Mouse (Mus musculus) heart, embryonic 11.5 days (tissue): ENCODE measurements around the gene Fbp1. TPM values are rescaled to one million over a fixed set of nuclear protein-coding genes. Genes with fewer than 3 reads are reported as not detected.

Experiments used
- ATAC-seq: fragments of 200-750 bp; cut with Nextera tagmentation; replicated peaks from 2 replicates; pipeline ENCODE4 v1.8.0; 2017; ENCODE audit warnings: moderate library complexity; ENCODE audit not compliant: insufficient number of reproducible peaks, low FRiP score, low TSS enrichment
- H3K27ac ChIP-seq: fragments of 300-500 bp; sonication (generic); 2 replicates; pipeline ENCODE4 v1.5.1; 2014; ENCODE audit warnings: mild to moderate bottlenecking, low read depth, low read length
- H3K27me3 ChIP-seq: fragments of 300-500 bp; sonication (generic); 2 replicates; pipeline ENCODE4 v1.6.1; 2014; ENCODE audit warnings: mild to moderate bottlenecking, low read length, mixed read lengths; ENCODE audit not compliant: control insufficient read depth, insufficient read depth
- H3K36me3 ChIP-seq: fragments of 300-500 bp; sonication (generic); 2 replicates; pipeline ENCODE4 v1.6.1; 2014; ENCODE audit warnings: mild to moderate bottlenecking, low read length, moderate library complexity, mixed read lengths; ENCODE audit not compliant: control insufficient read depth, insufficient read depth
- H3K4me1 ChIP-seq: fragments of 300-500 bp; sonication (generic); 2 replicates; pipeline ENCODE4 v1.6.1; 2014; ENCODE audit warnings: low read length; ENCODE audit not compliant: control insufficient read depth, insufficient read depth
- H3K4me2 ChIP-seq: fragments of 300-500 bp; sonication (generic); 2 replicates; pipeline ENCODE4 v1.6.1; 2014; ENCODE audit warnings: mild to moderate bottlenecking, moderate library complexity
- H3K4me3 ChIP-seq: fragments of 300-500 bp; sonication (generic); 2 replicates; pipeline ENCODE4 v1.5.1; 2014; ENCODE audit warnings: low read depth, low read length
- H3K9ac ChIP-seq: fragments of 300-500 bp; sonication (generic); 2 replicates; pipeline ENCODE4 v1.6.1; 2014; ENCODE audit warnings: mild to moderate bottlenecking, low read depth, low read length, moderate library complexity
- H3K9me3 ChIP-seq: fragments of 300-500 bp; sonication (generic); replicated peaks from 2 replicates; pipeline ENCODE4 v1.6.1; 2016; ENCODE audit warnings: low read length; ENCODE audit not compliant: control insufficient read depth
- WGBS: fragments of 180-500 bp; shearing (Covaris S2); extraction: QIAGEN DNeasy Blood & Tissue Kit; methylation state at CpG from one replicate; pipeline ENCODE4 v1.1.7; 2014; ENCODE audit not compliant: insufficient replicate concordance; 5-methylcytosine and 5-hydroxymethylcytosine counted together
- polyA plus RNA-seq: library from polyadenylated mRNA; unstranded; fragments of >200 nt; fragmentation: Nextera tagmentation; extraction: Ambion mirVana; gene quantifications from 2 replicates; pipeline ENCODE4 v1.2.1, GENCODE M21; 2014

Gene Fbp1
- polyA plus RNA-seq, 1 experiment from 2014 or later, result not detected

GRCm38 (mm10) chr13:62919647-62920341 lies 31.7 kb upstream of the Fbp1 start:
- ATAC-seq, result no peak
- no peaks in the 10 kb centered on the region for H3K27me3 ChIP-seq
- no peaks in the 10 kb centered on the region for H3K36me3 ChIP-seq
- H3K4me2 ChIP-seq, result no peak overlapping the region
- H3K4me3 ChIP-seq, result no peak overlapping the region
- H3K4me1 ChIP-seq, result peaks cover 3% of the 10 kb centered on the region; the same call in 1 of the 2 replicates
- no peaks in the 10 kb centered on the region for H3K9me3 ChIP-seq
- H3K9ac ChIP-seq, result no peak overlapping the region
- 33% methylated on average over 11 of the region's 11 CpGs for WGBS
- no peak overlapping the region for H3K27ac ChIP-seq

GRCm38 (mm10) chr13:62917416-62918110 lies 29.5 kb upstream of the Fbp1 start:
- no peak overlapping the region for H3K4me2 ChIP-seq
- H3K36me3 ChIP-seq, result no peaks in the 10 kb centered on the region
- H3K27me3 ChIP-seq, result no peaks in the 10 kb centered on the region
- no peak overlapping the region for H3K4me3 ChIP-seq
- no peaks in the 10 kb centered on the region for H3K9me3 ChIP-seq
- WGBS, result 61% methylated on average over 1 of the region's 1 CpGs
- no peak overlapping the region for H3K9ac ChIP-seq
- H3K27ac ChIP-seq, result no peak overlapping the region
- no peaks in the 10 kb centered on the region for H3K4me1 ChIP-seq
- ATAC-seq, result no peak

GRCm38 (mm10) chr13:62916675-62917074 lies 28.6 kb upstream of the Fbp1 start:
- H3K9ac ChIP-seq, result no peak overlapping the region
- WGBS, result 67% methylated on average over 4 of the region's 4 CpGs
- H3K27ac ChIP-seq, result no peak overlapping the region
- H3K4me3 ChIP-seq, result no peak overlapping the region
- H3K4me2 ChIP-seq, result no peak overlapping the region
- no peaks in the 10 kb centered on the region for H3K27me3 ChIP-seq
- H3K4me1 ChIP-seq, result no peaks in the 10 kb centered on the region
- no peak for ATAC-seq
- H3K9me3 ChIP-seq, result no peaks in the 10 kb centered on the region
- H3K36me3 ChIP-seq, result no peaks in the 10 kb centered on the region

- Histone ChIP-seq H3K9ac (no peak overlapping the region), H3K4me1 (no peaks in the 10 kb centered on the region), H3K4me3 (no peak overlapping the region), H3K27ac (peak overlapping the region; percentile 24), H3K27me3 (no peaks in the 10 kb centered on the region), H3K4me2 (no peak overlapping the region), H3K9me3 (no peaks in the 10 kb centered on the region), H3K36me3 (no peaks in the 10 kb centered on the region)
- peak; percentile 78 for ATAC-seq
- 68% methylated on average over 5 of the region's 5 CpGs for WGBS
These were observed 23.5 kb upstream of the Fbp1 start for GRCm38 (mm10) chr13:62911575-62911974.

- ATAC-seq, result no peak
These were observed 22.1 kb upstream of the Fbp1 start for GRCm38 (mm10) chr13:62910206-62910605.

GRCm38 (mm10) chr13:62909776-62910175 lies 21.7 kb upstream of the Fbp1 start:
- 49% methylated on average over 5 of the region's 5 CpGs for WGBS

More at GRCm38 (mm10) chr13:62910206-62910605, 22.1 kb upstream of the Fbp1 start:
- Histone ChIP-seq H3K27me3 (no peaks in the 10 kb centered on the region), H3K4me1 (no peaks in the 10 kb centered on the region), H3K36me3 (no peaks in the 10 kb centered on the region), H3K9me3 (no peaks in the 10 kb centered on the region), H3K4me2 (no peak overlapping the region), H3K4me3 (no peak overlapping the region), H3K27ac (no peak overlapping the region), H3K9ac (no peak overlapping the region)
- WGBS, result 81% methylated on average over 4 of the region's 4 CpGs

GRCm38 (mm10) chr13:62908163-62908559 lies 20.1 kb upstream of the Fbp1 start:
- H3K27ac ChIP-seq, result no peak overlapping the region
- no peak for ATAC-seq

More at GRCm38 (mm10) chr13:62909776-62910175, 21.7 kb upstream of the Fbp1 start:
- H3K9me3 ChIP-seq, result no peaks in the 10 kb centered on the region
- H3K4me1 ChIP-seq, result no peaks in the 10 kb centered on the region
- no peak overlapping the region for H3K4me2 ChIP-seq
- ATAC-seq, result 0 out of 2 replicates have a peak, but pooled peaks have one; percentile 74
- no peak overlapping the region for H3K4me3 ChIP-seq
- H3K27ac ChIP-seq, result no peak overlapping the region
- no peaks in the 10 kb centered on the region for H3K36me3 ChIP-seq
- H3K9ac ChIP-seq, result no peak overlapping the region
- no peaks in the 10 kb centered on the region for H3K27me3 ChIP-seq

GRCm38 (mm10) chr13:62907527-62908162 lies 19.6 kb upstream of the Fbp1 start:
- ATAC-seq, result no peak
- no peaks in the 10 kb centered on the region for H3K36me3 ChIP-seq
- no peak overlapping the region for H3K9ac ChIP-seq
- H3K4me1 ChIP-seq, result no peaks in the 10 kb centered on the region
- no peak overlapping the region for H3K27ac ChIP-seq
- H3K27me3 ChIP-seq, result no peaks in the 10 kb centered on the region
- 85% methylated on average over 14 of the region's 14 CpGs for WGBS
- H3K4me3 ChIP-seq, result no peak overlapping the region
- no peak overlapping the region for H3K4me2 ChIP-seq
- no peaks in the 10 kb centered on the region for H3K9me3 ChIP-seq

More at GRCm38 (mm10) chr13:62908163-62908559, 20.1 kb upstream of the Fbp1 start:
- H3K9me3 ChIP-seq, result no peaks in the 10 kb centered on the region
- H3K4me3 ChIP-seq, result no peak overlapping the region
- H3K36me3 ChIP-seq, result no peaks in the 10 kb centered on the region
- no peaks in the 10 kb centered on the region for H3K27me3 ChIP-seq
- WGBS, result 38% methylated on average over 8 of the region's 8 CpGs
- H3K4me1 ChIP-seq, result no peaks in the 10 kb centered on the region
- no peak overlapping the region for H3K9ac ChIP-seq
- no peak overlapping the region for H3K4me2 ChIP-seq
